Mouse (Mus musculus): ENCODE results near the gene Trap1a.

DNA sequence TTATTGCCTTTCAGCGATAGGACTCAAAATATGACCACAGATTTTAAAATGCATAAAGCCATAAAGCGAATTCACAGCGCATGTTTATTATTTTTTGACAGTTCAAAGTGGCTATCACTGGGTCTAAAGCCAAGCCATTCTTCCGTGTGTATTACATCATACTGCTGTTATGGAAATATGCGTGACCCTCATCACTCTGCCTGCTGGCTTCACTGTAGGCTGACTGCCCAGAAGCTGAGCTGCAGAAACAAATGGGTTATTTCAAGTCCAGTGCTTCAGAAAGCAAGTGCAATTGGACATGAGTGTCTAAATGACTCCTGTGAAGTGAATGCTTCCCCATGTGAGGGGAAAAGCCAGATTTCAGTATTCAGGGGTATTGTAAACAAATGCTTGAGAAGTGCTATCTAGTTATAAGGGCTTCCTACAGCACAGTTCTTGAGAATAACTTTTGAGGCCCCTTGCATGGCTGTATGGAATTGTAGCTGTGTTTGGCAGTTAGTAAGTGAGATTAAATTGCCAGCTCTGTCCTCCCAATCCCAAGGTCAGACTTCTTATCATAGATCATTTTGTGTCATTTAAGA is 18.8 kb downstream of the Trap1a start:
- TF ChIP-seq CHD2 (IDR thresholded peaks at IDR 0.05; ENCODE audit: low read depth, low read length), result no peak
- no peak for TF ChIP-seq HCFC1 (IDR thresholded peaks at IDR 0.05; ENCODE audit: borderline replicate concordance, insufficient read depth, low read length)
- no peak for TF ChIP-seq ZNF384 (IDR thresholded peaks at IDR 0.05; ENCODE audit: low read depth, low read length)
- TF ChIP-seq MAFK (IDR thresholded peaks at IDR 0.05; ENCODE audit: insufficient read depth, low read depth, low read length), result no peak
